Mouse (Mus musculus): ENCODE measurements around the gene Vmn1r208. TPM values are rescaled to one million over a fixed set of nuclear protein-coding genes. Genes with fewer than 3 reads are reported as not detected.

Vmn1r208 gene
- polyA plus RNA-seq, 1 experiment from 2014 or later: not detected

Other genes starting within 250 kb of the Vmn1r208 start
- not detected in 2 replicates for gene Vmn1r204, start 224.2 kb downstream of the Vmn1r208 start, polyA plus RNA-seq (2014; fragmentation: Nextera tagmentation; extraction: Ambion mirVana)
- gene Vmn1r205, start 184.4 kb downstream of the Vmn1r208 start, polyA plus RNA-seq (2014; fragmentation: Nextera tagmentation; extraction: Ambion mirVana): not detected in 2 replicates
- not detected in 2 replicates for gene Vmn1r206, start 153.1 kb downstream of the Vmn1r208 start, polyA plus RNA-seq (2014; fragmentation: Nextera tagmentation; extraction: Ambion mirVana)
- not detected in 2 replicates for gene Vmn1r207-ps, start 47.8 kb downstream of the Vmn1r208 start, polyA plus RNA-seq (2014; fragmentation: Nextera tagmentation; extraction: Ambion mirVana)
- not detected in 2 replicates for gene Vmn1r209, start 32.3 kb upstream of the Vmn1r208 start, polyA plus RNA-seq (2014; fragmentation: Nextera tagmentation; extraction: Ambion mirVana)
- not detected in 2 replicates for gene Vmn1r210, start 53.9 kb upstream of the Vmn1r208 start, polyA plus RNA-seq (2014; fragmentation: Nextera tagmentation; extraction: Ambion mirVana)
- not detected in 2 replicates for gene Vmn1r211, start 80.2 kb upstream of the Vmn1r208 start, polyA plus RNA-seq (2014; fragmentation: Nextera tagmentation; extraction: Ambion mirVana)
- gene Vmn1r212, start 106.8 kb upstream of the Vmn1r208 start, polyA plus RNA-seq (2014; fragmentation: Nextera tagmentation; extraction: Ambion mirVana): not detected in 2 replicates
- not detected in 2 replicates for gene Vmn1r213, start 230.3 kb upstream of the Vmn1r208 start, polyA plus RNA-seq (2014; fragmentation: Nextera tagmentation; extraction: Ambion mirVana)